Mouse (Mus musculus): ENCODE data around the gene Mical2. TPM values are rescaled to one million over a fixed set of nuclear protein-coding genes. Genes with fewer than 3 reads are reported as not detected.

Gene Mical2
- polyA plus RNA-seq, 1 experiment from 2014 or later, result 1.2 TPM

DNA sequence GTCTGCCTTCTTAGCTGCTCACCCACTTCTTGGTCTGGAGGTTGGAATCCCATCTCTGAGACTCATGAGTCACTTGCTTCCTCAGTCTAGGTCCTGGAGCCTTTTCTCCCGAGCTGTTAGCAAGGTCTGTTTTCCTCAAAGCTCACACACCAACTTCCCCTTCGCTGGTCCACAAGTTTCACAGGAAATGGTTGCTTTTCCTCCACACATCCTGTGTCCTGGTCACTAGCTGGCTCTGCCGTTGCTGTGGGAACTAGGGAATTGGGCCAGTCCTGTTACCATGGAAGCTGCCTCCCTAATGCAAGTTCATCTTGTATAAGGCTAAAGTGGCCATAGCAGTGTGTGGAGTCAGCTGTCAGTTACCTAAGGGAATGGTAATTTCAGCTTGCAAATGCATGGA, 12.2 kb downstream of the Mical2 start:
- no peaks in the 10 kb centered on the region for H3K36me3 ChIP-seq (replicated peaks)
- WGBS, result 42% methylated on average over 3 of the region's 3 CpGs
- peaks cover 14% of the 10 kb centered on the region; the same call in 1 of the 2 replicates for H3K27me3 ChIP-seq (replicated peaks; ENCODE audit: low read depth, poor library complexity, severe bottlenecking)
- peaks cover 16% of the 10 kb centered on the region for H3K4me1 ChIP-seq
- H3K9me3 ChIP-seq, result no peaks in the 10 kb centered on the region
- H3K4me3 ChIP-seq, result no peak overlapping the region
- DNase-seq (ENCODE audit: low spot score), result no peak
- no peak overlapping the region for H3K27ac ChIP-seq (replicated peaks)

DNA sequence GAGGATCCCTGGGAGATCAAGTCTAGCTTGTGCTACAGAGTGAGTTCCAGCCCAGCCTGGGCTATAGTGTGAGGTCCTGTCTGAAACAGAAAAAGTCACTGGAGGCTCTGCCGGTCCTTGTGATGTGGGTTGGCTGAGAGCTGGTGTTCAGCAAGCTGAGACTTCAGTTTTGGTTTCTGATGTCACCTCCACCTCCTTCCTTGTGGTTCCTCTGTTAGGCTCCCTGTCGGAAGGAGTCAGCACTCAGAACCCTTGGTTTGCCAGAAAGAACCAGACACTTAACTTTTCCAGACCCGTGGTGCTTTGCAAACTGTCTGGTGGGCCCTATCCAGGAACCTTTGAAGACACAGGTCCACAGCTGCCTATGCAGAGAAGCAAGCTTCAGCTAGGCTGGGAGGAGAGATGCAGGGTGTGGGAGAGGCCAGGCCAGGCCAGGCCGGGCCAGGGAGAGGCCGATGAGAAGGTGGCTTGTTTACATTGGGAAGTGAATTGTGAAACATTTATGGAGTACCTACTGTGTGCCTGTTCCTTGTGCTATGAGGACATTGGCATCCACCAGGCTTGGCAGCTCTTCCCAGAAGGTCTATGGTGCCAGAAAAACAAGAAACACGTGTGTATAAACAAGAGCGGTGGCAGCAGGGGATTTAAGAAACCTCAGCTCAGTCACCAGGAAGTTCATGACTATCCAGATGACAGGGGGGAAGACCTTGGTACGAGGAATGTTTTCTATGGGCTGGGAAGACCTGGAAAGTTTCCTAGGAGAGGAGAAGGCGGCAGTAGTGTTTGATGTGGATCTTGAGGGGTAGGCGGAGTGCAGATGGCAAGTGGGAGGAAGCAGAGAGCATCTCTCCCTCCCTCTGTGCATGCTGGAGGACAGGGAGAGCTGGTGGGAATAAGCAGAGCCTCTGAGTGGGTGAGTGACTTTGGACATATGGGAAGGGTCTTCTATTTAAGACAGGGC, 13.4 kb downstream of the Mical2 start:
- WGBS, result 76% methylated on average over 10 of the region's 10 CpGs
- Histone ChIP-seq H3K36me3 (replicated peaks) (no peaks in the 10 kb centered on the region), H3K4me3 (no peak overlapping the region), H3K9me3 (no peaks in the 10 kb centered on the region), H3K4me1 (peaks cover 5% of the 10 kb centered on the region), H3K27me3 (replicated peaks; ENCODE audit: low read depth, poor library complexity, severe bottlenecking) (peaks cover 12% of the 10 kb centered on the region; the same call in 1 of the 2 replicates), H3K27ac (replicated peaks) (no peak overlapping the region)
- no peak for DNase-seq (ENCODE audit: low spot score)

DNA sequence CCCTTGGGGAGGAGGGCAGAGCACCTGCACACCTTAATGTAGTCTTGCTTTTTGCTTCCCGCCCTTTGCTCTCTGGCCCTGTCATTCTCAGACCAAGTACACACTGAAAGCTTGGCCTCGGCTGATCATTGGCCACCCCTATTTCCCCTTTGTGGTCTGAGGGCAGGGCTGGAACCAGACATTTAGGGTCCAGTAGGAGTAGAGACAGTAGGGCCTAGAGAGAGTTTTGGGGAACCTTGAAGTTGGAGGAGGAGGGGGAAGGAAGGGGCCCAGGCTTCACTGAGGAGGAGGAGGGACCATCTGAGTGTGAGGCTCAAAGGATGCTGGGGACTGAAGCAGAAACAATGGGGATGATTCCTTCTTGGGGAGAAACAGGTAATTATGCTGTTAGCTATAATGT, 15.1 kb downstream of the Mical2 start:
- H3K27me3 ChIP-seq (replicated peaks; ENCODE audit: low read depth, poor library complexity, severe bottlenecking), result peaks cover 17% of the 10 kb centered on the region; the same call in 1 of the 2 replicates
- H3K9me3 ChIP-seq, result no peaks in the 10 kb centered on the region
- no peak overlapping the region for H3K27ac ChIP-seq (replicated peaks)
- peaks cover 11% of the 10 kb centered on the region for H3K4me1 ChIP-seq
- 86% methylated on average over 2 of the region's 2 CpGs for WGBS
- no peak overlapping the region for H3K4me3 ChIP-seq
- no peak for DNase-seq (ENCODE audit: low spot score)
- no peaks in the 10 kb centered on the region for H3K36me3 ChIP-seq (replicated peaks)

DNA sequence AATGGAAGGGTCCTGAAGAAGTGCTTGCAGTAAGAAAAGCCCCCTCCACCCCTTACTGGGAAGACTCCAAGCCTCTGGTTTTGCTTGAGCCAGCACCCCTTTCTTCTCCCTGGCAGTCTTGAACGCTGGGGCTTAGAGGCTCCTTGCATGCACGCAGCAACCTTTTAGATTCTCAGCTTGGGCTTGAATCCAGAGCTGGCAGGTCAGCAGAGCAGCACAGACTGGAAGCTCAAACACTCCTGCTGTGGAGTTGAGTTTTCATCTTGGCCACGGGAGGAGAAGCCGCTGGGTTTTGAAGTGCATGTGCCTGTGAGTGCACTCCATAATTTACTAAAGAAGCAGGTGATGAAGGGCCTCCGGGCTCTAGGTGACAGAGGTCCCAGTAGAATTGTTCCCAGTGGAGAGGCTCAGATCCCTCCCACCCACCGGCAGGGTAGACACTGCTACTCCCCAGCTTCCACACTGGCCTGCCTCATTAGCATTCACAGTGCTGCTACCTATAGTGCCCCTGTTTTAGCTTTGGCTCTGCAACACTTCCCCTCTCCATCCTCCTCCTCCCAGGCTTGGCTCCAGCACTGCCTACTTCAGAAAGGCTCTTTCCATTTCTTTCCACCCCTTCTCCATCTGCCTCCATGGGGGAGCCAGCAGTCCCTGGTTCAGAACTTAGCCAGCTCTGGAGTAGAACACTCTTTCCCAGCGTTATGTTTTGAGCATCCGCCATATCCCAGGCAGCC, 15.7 kb downstream of the Mical2 start:
- H3K27me3 ChIP-seq (replicated peaks; ENCODE audit: low read depth, poor library complexity, severe bottlenecking), result peaks cover 20% of the 10 kb centered on the region; the same call in 1 of the 2 replicates
- no peaks in the 10 kb centered on the region for H3K36me3 ChIP-seq (replicated peaks)
- WGBS, result 63% methylated on average over 8 of the region's 8 CpGs
- H3K9me3 ChIP-seq, result no peaks in the 10 kb centered on the region
- peaks cover 11% of the 10 kb centered on the region for H3K4me1 ChIP-seq
- no peak overlapping the region for H3K4me3 ChIP-seq
- no peak for DNase-seq (ENCODE audit: low spot score)
- no peak overlapping the region for H3K27ac ChIP-seq (replicated peaks)

DNA sequence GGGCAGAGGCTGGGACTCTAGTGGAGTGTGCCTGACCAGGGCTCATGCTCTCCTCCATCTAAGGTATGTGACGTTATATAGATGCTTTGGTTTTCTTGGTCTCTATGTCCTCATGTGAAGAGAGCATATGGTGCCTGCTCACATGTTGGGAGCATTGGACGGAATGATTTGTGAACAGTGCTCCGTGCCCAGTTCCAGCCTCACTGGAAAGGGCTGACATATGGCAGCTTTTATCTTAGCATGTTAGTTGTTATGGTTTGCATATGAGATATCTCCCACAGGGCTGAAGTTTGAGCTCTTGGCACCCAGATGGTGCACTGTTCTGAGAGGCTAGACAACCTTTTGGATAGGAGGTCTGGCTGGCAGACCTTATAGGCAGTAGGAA, 16.3 kb downstream of the Mical2 start:
- H3K4me3 ChIP-seq, result no peak overlapping the region
- peaks cover 11% of the 10 kb centered on the region for H3K4me1 ChIP-seq
- no peaks in the 10 kb centered on the region for H3K36me3 ChIP-seq (replicated peaks)
- DNase-seq (ENCODE audit: low spot score), result no peak
- H3K27ac ChIP-seq (replicated peaks), result no peak overlapping the region
- peaks cover 24% of the 10 kb centered on the region; the same call in 1 of the 2 replicates for H3K27me3 ChIP-seq (replicated peaks; ENCODE audit: low read depth, poor library complexity, severe bottlenecking)
- WGBS, result 88% methylated on average over 3 of the region's 3 CpGs
- H3K9me3 ChIP-seq, result no peaks in the 10 kb centered on the region

DNA sequence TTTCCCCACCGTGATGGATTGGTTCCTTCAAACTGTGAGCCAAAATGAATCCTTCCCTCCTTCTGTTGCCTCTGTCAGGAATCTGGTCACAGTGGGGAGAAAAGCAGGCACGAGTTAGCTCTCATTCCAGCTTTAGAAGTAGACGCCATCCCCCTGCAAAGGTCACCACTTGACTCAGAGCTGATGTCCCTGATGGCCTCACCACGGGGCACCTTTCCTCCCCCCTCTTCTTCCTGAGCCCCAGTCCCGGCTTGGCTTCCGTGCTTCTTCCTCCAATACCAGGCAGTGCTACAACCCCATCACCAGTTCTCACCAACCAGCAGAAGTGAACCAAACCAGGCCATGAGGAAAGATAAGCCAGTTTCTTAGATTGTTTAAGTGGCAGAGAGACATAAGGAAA, 16.9 kb downstream of the Mical2 start:
- WGBS, result 78% methylated on average over 6 of the region's 6 CpGs
- Histone ChIP-seq H3K27me3 (replicated peaks; ENCODE audit: low read depth, poor library complexity, severe bottlenecking) (peaks cover 24% of the 10 kb centered on the region; the same call in 1 of the 2 replicates), H3K9me3 (no peaks in the 10 kb centered on the region), H3K36me3 (replicated peaks) (no peaks in the 10 kb centered on the region), H3K4me1 (peaks cover 11% of the 10 kb centered on the region), H3K27ac (replicated peaks) (no peak overlapping the region), H3K4me3 (no peak overlapping the region)
- no peak for DNase-seq (ENCODE audit: low spot score)

DNA sequence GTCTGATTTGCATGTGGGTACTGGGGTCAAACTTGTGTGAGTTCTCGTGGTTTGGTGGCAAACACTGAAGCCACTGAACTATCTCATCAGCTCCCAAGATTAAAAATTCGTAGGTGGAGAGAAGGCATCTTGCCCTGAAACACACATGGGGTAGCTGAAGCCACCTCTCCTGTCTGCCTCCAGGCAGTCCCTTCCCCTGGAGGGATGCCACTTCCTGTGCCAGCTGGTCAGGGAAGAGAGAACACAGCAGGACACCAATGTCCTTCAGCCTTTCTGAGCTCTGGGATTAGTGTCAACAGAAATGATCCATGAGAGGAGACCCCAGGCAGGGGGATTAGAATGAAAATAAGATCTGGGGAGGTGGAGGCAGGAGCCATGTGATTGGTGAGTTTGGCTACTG, 18.4 kb downstream of the Mical2 start:
- Histone ChIP-seq H3K9me3 (no peaks in the 10 kb centered on the region), H3K27me3 (replicated peaks; ENCODE audit: low read depth, poor library complexity, severe bottlenecking) (peaks cover 26% of the 10 kb centered on the region; the same call in 1 of the 2 replicates), H3K4me3 (no peak overlapping the region), H3K27ac (replicated peaks) (no peak overlapping the region), H3K4me1 (peaks cover 6% of the 10 kb centered on the region; the same call in 1 of the 2 replicates), H3K36me3 (replicated peaks) (no peaks in the 10 kb centered on the region)
- 70% methylated on average over 2 of the region's 2 CpGs for WGBS
- no peak for DNase-seq (ENCODE audit: low spot score)

DNA sequence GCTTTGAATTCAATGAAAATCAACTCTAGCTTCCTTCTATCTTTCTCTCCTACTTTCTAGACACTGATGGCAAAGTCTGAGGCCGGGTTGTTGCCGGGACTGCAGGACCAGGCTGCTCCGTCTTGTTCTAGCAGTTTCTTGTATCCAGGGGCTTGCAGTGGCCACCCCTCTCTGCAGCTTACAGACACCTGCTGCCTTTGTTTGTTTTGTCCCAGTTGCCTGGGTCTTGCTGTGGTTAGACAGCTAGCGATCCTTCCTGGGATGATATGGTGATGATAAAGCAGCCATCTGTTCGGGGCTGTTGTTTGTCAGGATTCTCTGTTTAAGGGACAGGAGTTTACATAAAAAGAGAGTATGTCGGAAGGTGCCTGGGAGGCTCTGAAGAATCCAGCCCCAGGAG, 19.0 kb downstream of the Mical2 start:
- Histone ChIP-seq H3K27me3 (replicated peaks; ENCODE audit: low read depth, poor library complexity, severe bottlenecking) (peaks cover 28% of the 10 kb centered on the region; the same call in 1 of the 2 replicates), H3K4me1 (peaks cover 6% of the 10 kb centered on the region; the same call in 1 of the 2 replicates), H3K4me3 (no peak overlapping the region), H3K27ac (replicated peaks) (no peak overlapping the region), H3K9me3 (no peaks in the 10 kb centered on the region), H3K36me3 (replicated peaks) (no peaks in the 10 kb centered on the region)
- 42% methylated on average over 6 of the region's 6 CpGs for WGBS
- DNase-seq (ENCODE audit: low spot score), result no peak

DNA sequence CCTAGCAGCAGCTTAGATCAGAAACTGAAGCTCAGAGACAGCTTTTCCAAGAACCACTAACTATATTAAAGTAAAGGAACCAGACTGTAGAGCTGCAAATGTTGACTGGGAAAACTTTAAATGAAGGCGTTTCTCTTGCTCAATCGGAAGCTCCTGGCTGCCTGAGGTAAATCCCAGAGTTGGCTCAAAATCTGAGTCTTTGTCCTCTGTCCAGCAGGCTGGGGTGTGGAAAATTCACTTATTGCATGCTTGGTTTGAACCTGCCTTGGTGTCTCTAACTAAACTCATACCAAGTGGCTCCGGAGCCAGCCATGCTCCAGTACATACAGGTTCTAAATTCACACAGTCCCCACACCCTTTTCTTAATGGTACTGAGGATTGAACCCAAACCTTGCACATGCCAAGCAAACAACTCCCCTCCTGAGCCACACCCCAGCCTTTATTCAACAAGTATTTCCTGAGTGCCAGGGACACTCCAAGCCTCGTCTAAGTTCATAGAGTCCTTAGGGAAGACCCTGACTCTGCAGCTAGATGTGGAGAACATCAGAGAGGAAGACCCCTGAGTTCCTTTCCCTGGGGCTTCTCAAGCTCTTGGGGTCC, 20.3 kb downstream of the Mical2 start:
- WGBS, result 88% methylated on average over 4 of the region's 4 CpGs
- Histone ChIP-seq H3K27ac (replicated peaks) (no peak overlapping the region), H3K4me3 (no peak overlapping the region), H3K9me3 (no peaks in the 10 kb centered on the region), H3K4me1 (peaks cover 6% of the 10 kb centered on the region; the same call in 1 of the 2 replicates), H3K27me3 (replicated peaks; ENCODE audit: low read depth, poor library complexity, severe bottlenecking) (peaks cover 28% of the 10 kb centered on the region; the same call in 1 of the 2 replicates), H3K36me3 (replicated peaks) (no peaks in the 10 kb centered on the region)
- DNase-seq (ENCODE audit: low spot score), result no peak

DNA sequence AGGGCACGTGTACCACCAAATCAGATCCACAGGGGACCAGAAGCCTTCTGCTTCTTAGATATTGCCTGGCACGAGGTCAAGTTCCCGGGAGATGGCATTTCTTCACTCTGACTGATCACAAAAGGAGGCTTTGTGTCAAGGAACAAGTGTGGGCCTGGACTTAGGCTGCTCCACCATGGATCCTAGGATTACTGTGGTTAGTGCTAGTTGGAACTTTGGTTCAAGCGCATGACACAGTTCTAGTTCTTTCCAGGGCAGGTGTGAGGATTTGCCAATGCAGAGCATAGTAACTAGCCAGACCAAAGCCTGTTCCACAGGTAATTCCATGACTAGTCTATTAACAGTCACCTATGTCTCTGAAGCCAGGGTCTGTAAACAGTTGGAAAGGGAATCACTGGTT, 20.8 kb downstream of the Mical2 start:
- no peak for DNase-seq (ENCODE audit: low spot score)
- no peak overlapping the region for H3K27ac ChIP-seq (replicated peaks)
- 87% methylated on average over 4 of the region's 4 CpGs for WGBS
- peaks cover 28% of the 10 kb centered on the region; the same call in 1 of the 2 replicates for H3K27me3 ChIP-seq (replicated peaks; ENCODE audit: low read depth, poor library complexity, severe bottlenecking)
- no peaks in the 10 kb centered on the region for H3K9me3 ChIP-seq
- H3K4me3 ChIP-seq, result no peak overlapping the region
- peaks cover 6% of the 10 kb centered on the region; the same call in 1 of the 2 replicates for H3K4me1 ChIP-seq
- no peaks in the 10 kb centered on the region for H3K36me3 ChIP-seq (replicated peaks)

DNA sequence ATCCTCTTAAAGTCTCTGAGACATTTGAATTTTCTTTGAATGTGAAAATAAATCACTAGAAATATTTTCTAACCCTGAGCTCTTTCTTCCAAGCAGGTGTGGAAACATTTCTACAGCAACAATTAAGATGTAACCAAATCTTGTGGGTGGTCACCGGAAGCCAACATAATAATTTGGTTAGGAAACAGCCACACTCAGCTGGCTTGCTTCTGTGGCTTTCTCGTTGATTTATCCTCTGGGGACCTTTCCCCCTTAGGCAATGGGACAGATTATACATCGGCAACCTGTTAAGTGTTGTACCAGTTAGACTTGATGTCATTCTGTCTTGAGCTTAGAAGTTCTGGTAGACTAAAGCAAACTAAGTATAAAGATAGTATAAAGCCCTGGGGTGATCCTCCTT, 22.2 kb downstream of the Mical2 start:
- Histone ChIP-seq H3K4me3 (no peak overlapping the region), H3K27ac (replicated peaks) (no peak overlapping the region), H3K36me3 (replicated peaks) (no peaks in the 10 kb centered on the region), H3K9me3 (no peaks in the 10 kb centered on the region), H3K4me1 (peaks cover 6% of the 10 kb centered on the region; the same call in 1 of the 2 replicates), H3K27me3 (replicated peaks; ENCODE audit: low read depth, poor library complexity, severe bottlenecking) (peaks cover 28% of the 10 kb centered on the region; the same call in 1 of the 2 replicates)
- WGBS, result 64% methylated on average over 3 of the region's 3 CpGs
- DNase-seq (ENCODE audit: low spot score), result no peak

DNA sequence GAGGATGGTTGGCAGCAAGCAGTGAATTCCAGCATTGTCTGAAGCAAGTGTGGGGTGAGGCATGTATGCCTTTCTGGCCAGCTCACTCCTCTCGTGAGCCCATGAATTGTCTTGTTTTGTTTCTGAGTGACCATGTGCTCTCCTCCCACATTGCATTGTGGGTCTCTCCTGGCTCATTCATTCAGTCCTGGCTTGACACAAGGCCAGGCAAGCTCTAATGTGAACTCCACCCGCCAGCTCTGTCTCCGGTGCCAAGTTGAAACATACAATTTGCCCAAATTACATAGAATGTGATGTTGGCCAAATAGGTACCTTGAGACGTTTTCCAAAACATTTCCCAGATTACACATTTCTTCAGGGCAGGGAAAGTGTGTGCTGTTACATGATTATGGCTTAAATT, 23.8 kb downstream of the Mical2 start:
- Histone ChIP-seq H3K4me1 (peaks cover 6% of the 10 kb centered on the region; the same call in 1 of the 2 replicates), H3K36me3 (replicated peaks) (no peaks in the 10 kb centered on the region), H3K27ac (replicated peaks) (no peak overlapping the region), H3K27me3 (replicated peaks; ENCODE audit: low read depth, poor library complexity, severe bottlenecking) (peaks cover 22% of the 10 kb centered on the region; the same call in 1 of the 2 replicates), H3K4me3 (no peak overlapping the region), H3K9me3 (no peaks in the 10 kb centered on the region)
- 86% methylated on average over 4 of the region's 4 CpGs for WGBS
- no peak for DNase-seq (ENCODE audit: low spot score)
